Mouse (Mus musculus): Measurements from ENCODE around the gene Kank1.
"Not testable (repeated sequence)": the region's sequence is repeated elsewhere in the genome, so short reads cannot be mapped to it uniquely, and the experiment has no call there.

Kank1 gene

GRCm38 (mm10) chr19:25438246-25438645, 201.5 kb downstream of the Kank1 start:
- no peak for DNase-seq (ENCODE audit: low spot score in 2 of 2)

- no peak for DNase-seq (ENCODE audit: low spot score in 2 of 2)
These were observed 203.0 kb downstream of the Kank1 start for GRCm38 (mm10) chr19:25439807-25440206.

- DNase-seq (ENCODE audit: low spot score in 2 of 2): no peak
These were observed 204.0 kb downstream of the Kank1 start for GRCm38 (mm10) chr19:25440736-25441135.

GRCm38 (mm10) chr19:25445054-25445453, 208.3 kb downstream of the Kank1 start:
- peak; percentile 75 to 78 for DNase-seq (ENCODE audit: low spot score in 2 of 2)

GRCm38 (mm10) chr19:25445842-25446241, 209.1 kb downstream of the Kank1 start:
- DNase-seq (ENCODE audit: low spot score in 2 of 2): no peak

GRCm38 (mm10) chr19:25446683-25447082, 209.9 kb downstream of the Kank1 start:
- DNase-seq (ENCODE audit: low spot score in 2 of 2): no peak

GRCm38 (mm10) chr19:25447373-25447772, 210.6 kb downstream of the Kank1 start:
- DNase-seq (ENCODE audit: low spot score in 2 of 2): no peak

GRCm38 (mm10) chr19:25450869-25451629, 214.3 kb downstream of the Kank1 start:
- DNase-seq (ENCODE audit: low spot score in 2 of 2): peak in 1 of 2 experiments; percentile 40

GRCm38 (mm10) chr19:25453146-25453545, 216.4 kb downstream of the Kank1 start:
- DNase-seq (ENCODE audit: low spot score in 2 of 2): no peak

- no peak for DNase-seq (ENCODE audit: low spot score in 2 of 2)
These were observed 224.0 kb downstream of the Kank1 start for GRCm38 (mm10) chr19:25460760-25461159.

GRCm38 (mm10) chr19:25461553-25462320, 225.0 kb downstream of the Kank1 start:
- DNase-seq (ENCODE audit: low spot score in 2 of 2): peak in 1 of 2 experiments; percentile 11

- DNase-seq (ENCODE audit: low spot score in 2 of 2): not testable (repeated sequence)
These were observed 239.0 kb downstream of the Kank1 start for GRCm38 (mm10) chr19:25475806-25476205.

- DNase-seq (ENCODE audit: low spot score in 2 of 2): no peak
These were observed 242.4 kb downstream of the Kank1 start for GRCm38 (mm10) chr19:25479152-25479669.

GRCm38 (mm10) chr19:25480820-25481219, 244.0 kb downstream of the Kank1 start:
- no peak for DNase-seq (ENCODE audit: low spot score in 2 of 2)
